Mouse (Mus musculus) right cerebral cortex, postnatal 25 days (tissue): Measurements from ENCODE around the gene Tomm70a.

Experiments
- DNase-seq: peaks from one replicate; pipeline ENCODE4 v3.0.0; 2022

The Tomm70a gene

GRCm38 (mm10) chr16:57197281-57197680, 75.8 kb downstream of the Tomm70a start:
- no peak for DNase-seq
